Mouse (Mus musculus): ENCODE results near the gene Coq8b.

GRCm38 (mm10) chr7:27185986-27186385 lies 46.8 kb upstream of the Coq8b start:
- no peak for TF ChIP-seq CTCF (IDR thresholded peaks at IDR 0.05; ENCODE audit: extremely low read depth, insufficient read depth, low read length)
- TF ChIP-seq POLR2A (IDR thresholded peaks at IDR 0.05; ENCODE audit: extremely low read depth, insufficient read depth, low read length): no peak
